Mouse (Mus musculus): ENCODE measurements around the gene Slc37a1. TPM values are rescaled to one million over a fixed set of nuclear protein-coding genes. Genes with fewer than 3 reads are reported as not detected.

The Slc37a1 gene
- total and polyA plus RNA-seq, 3 experiments = 1.9 to 6.6 (median 2.2) TPM

DNA sequence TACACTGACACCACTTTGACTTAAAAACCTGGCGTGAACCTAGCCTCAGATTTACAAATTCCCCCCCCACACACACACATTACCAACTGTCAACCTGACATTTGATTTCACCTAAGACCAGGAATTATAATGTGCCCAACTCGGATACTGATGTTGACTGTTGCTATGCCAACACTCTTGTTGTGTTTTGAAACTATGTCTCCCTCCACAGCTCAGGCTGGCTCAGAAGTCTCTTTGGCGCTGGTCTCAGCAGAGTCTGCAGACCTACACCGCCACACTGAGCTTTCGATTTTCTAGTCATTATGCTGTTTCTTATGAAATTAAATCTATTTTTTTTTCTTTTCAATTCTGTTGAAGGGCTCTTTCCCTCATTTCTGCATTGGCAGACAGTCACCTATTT, 23.9 kb upstream of the Slc37a1 start:
- TF ChIP-seq RAD21 (IDR thresholded peaks at IDR 0.05; ENCODE audit: low read depth, low read length) = no peak
- TF ChIP-seq JUN (IDR thresholded peaks at IDR 0.05; ENCODE audit: insufficient read depth, low read depth, low read length) = no peak
- TF ChIP-seq ZKSCAN1 (IDR thresholded peaks at IDR 0.05; ENCODE audit: borderline replicate concordance, low read depth, low read length) = no peak
- no peak for TF ChIP-seq POLR2AphosphoS2 (IDR thresholded peaks at IDR 0.05; ENCODE audit: low read depth, low read length)
- no peak for TF ChIP-seq RCOR1 (conservative IDR thresholded peaks at IDR 0.05; ENCODE audit: low read depth, low read length)
- TF ChIP-seq SMC3 (IDR thresholded peaks at IDR 0.05; ENCODE audit: low read depth, low read length) = no peak
- TF ChIP-seq ETS1 (conservative IDR thresholded peaks at IDR 0.05; ENCODE audit: low read depth, low read length) = no peak
- no peak for TF ChIP-seq PAX5 (IDR thresholded peaks at IDR 0.05; ENCODE audit: low read length)
- no peak for TF ChIP-seq CHD1 (IDR thresholded peaks at IDR 0.05; ENCODE audit: low read depth, low read length)
- TF ChIP-seq JUND (conservative IDR thresholded peaks at IDR 0.05; ENCODE audit: low read depth, low read length) = no peak
- TF ChIP-seq SIN3A (IDR thresholded peaks at IDR 0.05; ENCODE audit: low read length) = no peak
- TF ChIP-seq POLR2A (IDR thresholded peaks at IDR 0.05; ENCODE audit: low read depth, low read length) = no peak
- TF ChIP-seq ZC3H11A (IDR thresholded peaks at IDR 0.05; ENCODE audit: low read depth, low read length) = no peak
- TF ChIP-seq TCF12 (IDR thresholded peaks at IDR 0.05; ENCODE audit: low read depth, low read length) = no peak
- no peak for TF ChIP-seq CHD2 (IDR thresholded peaks at IDR 0.05; ENCODE audit: low read length)
- no peak for TF ChIP-seq UBTF (IDR thresholded peaks at IDR 0.05; ENCODE audit: low read depth, low read length)
- TF ChIP-seq MAX (IDR thresholded peaks at IDR 0.05; ENCODE audit: low read length) = no peak
- Histone ChIP-seq H3K79me2 (replicated peaks; ENCODE audit: control insufficient read depth, extremely low read depth, insufficient read depth, poor library complexity, severe bottlenecking) (no peaks in the 10 kb centered on the region), H3K27ac (ENCODE audit: insufficient read depth, low read depth) (no peak overlapping the region), H3K27me3 (replicated peaks) (peaks cover 7% of the 10 kb centered on the region), H3K4me2 (ENCODE audit: insufficient read depth, low read depth, poor library complexity, severe bottlenecking) (no peak overlapping the region), H3K4me3 (replicated peaks in 1 of 3; ENCODE audit: low read depth in 2 of 3, low read length in 2 of 3, poor library complexity in 1 of 3) (no peak overlapping the region), H3K4me1 (ENCODE audit: control insufficient read depth in 1 of 2, insufficient read depth in 2 of 2) (peaks cover 16 to 70% of the 10 kb centered on the region in 2 experiments), H3K9me3 (replicated peaks; ENCODE audit: low read length) (peaks cover 9% of the 10 kb centered on the region), H3K9ac (ENCODE audit: insufficient read depth, low read depth) (no peak overlapping the region), H3K36me3 (replicated peaks in 1 of 2; ENCODE audit: control insufficient read depth in 1 of 2, insufficient read depth in 1 of 2, low read length in 1 of 2) (no peaks in the 10 kb centered on the region)
- no peak for DNase-seq (ENCODE audit: extremely low read depth)
- dilution Hi-C loops (cut with MboI; ENCODE audit: extremely low pct_ligation_motif_present, extremely low pct_unique_long_range_greater_than_20kb, low sequenced_read_pairs) (no loop called here), in situ Hi-C loops (cut with MboI; ENCODE audit: low pct_ligation_motif_present, low pct_unique_long_range_greater_than_20kb, low sequenced_read_pairs) (no loop called here)

DNA sequence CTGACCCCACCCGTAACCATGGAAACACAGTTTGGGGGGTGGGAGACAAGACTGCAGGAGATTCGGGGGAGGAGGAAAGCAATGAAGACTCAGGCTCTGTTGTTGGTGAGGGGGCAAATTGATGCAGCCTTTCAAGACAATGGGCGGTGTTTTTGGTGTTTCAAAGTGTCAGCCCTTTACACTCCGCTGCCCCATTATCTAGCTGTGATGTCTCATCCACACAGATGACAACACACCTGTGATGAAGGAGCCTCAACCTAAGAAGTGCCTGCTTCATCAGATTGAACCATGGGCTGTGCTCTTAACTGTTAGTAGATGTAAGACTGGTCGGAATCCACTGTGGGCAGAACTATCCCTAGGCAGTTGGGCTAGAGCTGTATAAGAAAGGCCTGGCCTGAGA, 22.8 kb upstream of the Slc37a1 start:
- Histone ChIP-seq H3K4me2 (ENCODE audit: insufficient read depth, low read depth, poor library complexity, severe bottlenecking) (no peak overlapping the region), H3K9ac (ENCODE audit: insufficient read depth, low read depth) (no peak overlapping the region), H3K36me3 (replicated peaks in 1 of 2; ENCODE audit: control insufficient read depth in 1 of 2, insufficient read depth in 1 of 2, low read length in 1 of 2) (no peaks in the 10 kb centered on the region), H3K4me3 (replicated peaks in 1 of 3; ENCODE audit: low read depth in 2 of 3, low read length in 2 of 3, poor library complexity in 1 of 3) (no peak overlapping the region), H3K27me3 (replicated peaks) (peaks cover 15% of the 10 kb centered on the region), H3K27ac (ENCODE audit: insufficient read depth, low read depth) (no peak overlapping the region), H3K79me2 (replicated peaks; ENCODE audit: control insufficient read depth, extremely low read depth, insufficient read depth, poor library complexity, severe bottlenecking) (no peaks in the 10 kb centered on the region), H3K9me3 (replicated peaks; ENCODE audit: low read length) (peaks cover 5% of the 10 kb centered on the region), H3K4me1 (ENCODE audit: control insufficient read depth in 1 of 2, insufficient read depth in 2 of 2) (peaks cover 14 to 69% of the 10 kb centered on the region in 2 experiments)
- dilution Hi-C loops (cut with MboI; ENCODE audit: extremely low pct_ligation_motif_present, extremely low pct_unique_long_range_greater_than_20kb, low sequenced_read_pairs) (no loop called here), in situ Hi-C loops (cut with MboI; ENCODE audit: low pct_ligation_motif_present, low pct_unique_long_range_greater_than_20kb, low sequenced_read_pairs) (no loop called here)
- DNase-seq (ENCODE audit: extremely low read depth) = no peak
- no peak for TF ChIP-seq ETS1 (conservative IDR thresholded peaks at IDR 0.05; ENCODE audit: low read depth, low read length)
- no peak for TF ChIP-seq MAX (IDR thresholded peaks at IDR 0.05; ENCODE audit: low read length)
- no peak for TF ChIP-seq GABPA (IDR thresholded peaks at IDR 0.05; ENCODE audit: insufficient replicate concordance, low read depth, low read length)
- no peak for TF ChIP-seq ZKSCAN1 (IDR thresholded peaks at IDR 0.05; ENCODE audit: borderline replicate concordance, low read depth, low read length)
- TF ChIP-seq ZNF384 (IDR thresholded peaks at IDR 0.05; ENCODE audit: low read depth, low read length) = no peak
- TF ChIP-seq RAD21 (IDR thresholded peaks at IDR 0.05; ENCODE audit: low read depth, low read length) = no peak
- no peak for TF ChIP-seq IRF4 (IDR thresholded peaks at IDR 0.05; ENCODE audit: low read depth, low read length)
- TF ChIP-seq HCFC1 (IDR thresholded peaks at IDR 0.05; ENCODE audit: low read depth, low read length) = no peak
- TF ChIP-seq NRF1 (IDR thresholded peaks at IDR 0.05; ENCODE audit: low read depth, low read length) = no peak
- TF ChIP-seq RCOR1 (conservative IDR thresholded peaks at IDR 0.05; ENCODE audit: low read depth, low read length) = no peak
- TF ChIP-seq JUN (IDR thresholded peaks at IDR 0.05; ENCODE audit: insufficient read depth, low read depth, low read length) = no peak
- no peak for TF ChIP-seq TBP (conservative IDR thresholded peaks at IDR 0.05; ENCODE audit: low read depth, low read length)
- TF ChIP-seq ZMIZ1 (IDR thresholded peaks at IDR 0.05; ENCODE audit: low read depth, low read length) = no peak
- TF ChIP-seq MAFK (IDR thresholded peaks at IDR 0.05; ENCODE audit: insufficient replicate concordance, low read length) = no peak
- no peak for TF ChIP-seq POLR2A (IDR thresholded peaks at IDR 0.05; ENCODE audit: low read depth, low read length)
- no peak for TF ChIP-seq CHD1 (IDR thresholded peaks at IDR 0.05; ENCODE audit: low read depth, low read length)
- TF ChIP-seq EP300 (IDR thresholded peaks at IDR 0.05; ENCODE audit: low read length) = no peak
- TF ChIP-seq UBTF (IDR thresholded peaks at IDR 0.05; ENCODE audit: low read depth, low read length) = no peak
- TF ChIP-seq POLR2AphosphoS2 (IDR thresholded peaks at IDR 0.05; ENCODE audit: low read depth, low read length) = no peak
